In genomic region chr7:5016057-5016456, GRCm38 (mm10) we compare ENCODE assay signal across 8 mouse cellular contexts. TPM values are rescaled to one million over a fixed set of nuclear protein-coding genes. Genes with fewer than 3 reads are reported as not detected.
A peak's percentile ranks its signal among the peaks of the same experiment; 100 is the strongest.
DNase-seq lines count a peak whose midpoint lies in the region; ATAC-seq and TF ChIP-seq lines count a peak whose summit lies in the region.

No protein-coding gene starts in this region.

- no peak for TF ChIP-seq EP300 in lung, postnatal 0 days (IDR thresholded peaks at IDR 0.05)

- WGBS in cerebellum, adult 2 months, result 61% methylated on average over 3 of the region's 3 CpGs
- 46% methylated on average over 3 of the region's 3 CpGs for WGBS in lung, postnatal 0 days
- WGBS in limb, embryonic 13.5 days, result 59% methylated on average over 3 of the region's 3 CpGs
- 59% methylated on average over 3 of the region's 3 CpGs for WGBS in stomach, embryonic 14.5 days

- peak overlapping the region; percentile 84 for H3K4me3 ChIP-seq in cerebellum, adult 2 months (replicated peaks; ENCODE audit: insufficient read depth, low read depth, low read length)
- peak overlapping the region; percentile 61 for H3K4me3 ChIP-seq in lung, postnatal 0 days (ENCODE audit: low read depth, low read length)
- peak overlapping the region; percentile 68 for H3K4me3 ChIP-seq in limb, embryonic 13.5 days
- H3K4me3 ChIP-seq in stomach, embryonic 14.5 days (ENCODE audit: low read depth, low read length), result peak overlapping the region; percentile 63

- H3K4me1 ChIP-seq in cerebellum, adult 2 months (ENCODE audit: control insufficient read depth, insufficient read depth, low read length), result no peaks in the 10 kb centered on the region
- H3K4me1 ChIP-seq in lung, postnatal 0 days (ENCODE audit: insufficient read depth, low read depth, low read length), result 0 out of 2 replicates have a peak, but pooled peaks cover 1% of the 10 kb centered on the region
- H3K4me1 ChIP-seq in limb, embryonic 13.5 days, result peaks cover 17% of the 10 kb centered on the region
- H3K4me1 ChIP-seq in stomach, embryonic 14.5 days (ENCODE audit: control insufficient read depth, insufficient read depth, low read length), result peaks cover 10% of the 10 kb centered on the region

- no peak for DNase-seq in cerebellum, adult 2 months
- DNase-seq in cerebellum, postnatal 14 days, result no peak
- DNase-seq in lung, postnatal 0 days (ENCODE audit: low spot score), result peak; percentile 63
- no peak for DNase-seq in lung, postnatal 36 days
- DNase-seq in cerebellum, postnatal 25 days, result no peak
- no peak for DNase-seq in spleen, postnatal 10 days (ENCODE audit: low spot score in 2 of 2)

- H3K9me3 ChIP-seq in lung, postnatal 0 days (ENCODE audit: low read length), result no peaks in the 10 kb centered on the region
- no peaks in the 10 kb centered on the region for H3K9me3 ChIP-seq in limb, embryonic 13.5 days
- no peaks in the 10 kb centered on the region for H3K9me3 ChIP-seq in stomach, embryonic 14.5 days (ENCODE audit: control insufficient read depth, low read depth, low read length)

- TF ChIP-seq CTCF in cerebellum, adult 2 months (IDR thresholded peaks at IDR 0.05; ENCODE audit: borderline replicate concordance, insufficient read depth, low read depth, low read length), result no peak
- TF ChIP-seq CTCF in lung, postnatal 0 days (IDR thresholded peaks at IDR 0.05), result no peak

- no peak for TF ChIP-seq POLR2A in cerebellum, adult 2 months (IDR thresholded peaks at IDR 0.05; ENCODE audit: borderline replicate concordance, insufficient read depth, low read length)

- no peaks in the 10 kb centered on the region for H3K27me3 ChIP-seq in cerebellum, adult 2 months (ENCODE audit: control insufficient read depth, insufficient read depth, low read length)
- no peaks in the 10 kb centered on the region for H3K27me3 ChIP-seq in lung, postnatal 0 days (replicated peaks; ENCODE audit: insufficient read depth, low read length)
- H3K27me3 ChIP-seq in limb, embryonic 13.5 days, result no peaks in the 10 kb centered on the region
- H3K27me3 ChIP-seq in stomach, embryonic 14.5 days (ENCODE audit: control insufficient read depth, insufficient read depth, low read length), result no peaks in the 10 kb centered on the region

- peak overlapping the region; percentile 39; the same call in 1 of the 2 replicates for H3K27ac ChIP-seq in cerebellum, adult 2 months (ENCODE audit: insufficient read depth, low read length)
- peak overlapping the region; percentile 97 for H3K27ac ChIP-seq in lung, postnatal 0 days (ENCODE audit: low read length)
- peak overlapping the region; percentile 99 for H3K27ac ChIP-seq in limb, embryonic 13.5 days
- peak overlapping the region; percentile 99 for H3K27ac ChIP-seq in stomach, embryonic 14.5 days (ENCODE audit: low read length)

- H3K36me3 ChIP-seq in lung, postnatal 0 days (ENCODE audit: insufficient read depth, low read length), result peaks cover 6% of the 10 kb centered on the region
- peaks cover 37% of the 10 kb centered on the region for H3K36me3 ChIP-seq in limb, embryonic 13.5 days
- peaks cover 21% of the 10 kb centered on the region for H3K36me3 ChIP-seq in stomach, embryonic 14.5 days (ENCODE audit: control insufficient read depth, insufficient read depth, low read length)

- ATAC-seq in lung, postnatal 0 days, result no peak
- ATAC-seq in limb, embryonic 13.5 days (ENCODE audit: low FRiP score, low read depth), result no peak
- no peak for ATAC-seq in stomach, embryonic 14.5 days (ENCODE audit: insufficient number of reproducible peaks, insufficient read depth, low FRiP score, low read depth)

- peak overlapping the region; percentile 68 for H3K4me2 ChIP-seq in lung, postnatal 0 days (replicated peaks; ENCODE audit: low read depth, low read length)
- H3K4me2 ChIP-seq in limb, embryonic 13.5 days (replicated peaks), result peak overlapping the region; percentile 70
- H3K4me2 ChIP-seq in stomach, embryonic 14.5 days (replicated peaks; ENCODE audit: low read depth, low read length), result peak overlapping the region; percentile 49

- peak overlapping the region; percentile 69 for H3K9ac ChIP-seq in lung, postnatal 0 days (replicated peaks; ENCODE audit: low read depth)
- peak overlapping the region; percentile 65 for H3K9ac ChIP-seq in limb, embryonic 13.5 days
- peak overlapping the region; percentile 53 for H3K9ac ChIP-seq in stomach, embryonic 14.5 days (replicated peaks; ENCODE audit: low read depth, low read length)

RNA-seq across cellular contexts. Expression of gene Gm44973, which starts 0.8 kb away (rescaled TPM):
- not detected in 2 replicates for polyA plus RNA-seq in cerebellum, adult 2 months (2012; rRNA removed)
- polyA plus RNA-seq in lung, postnatal 0 days (2015; fragmentation: Nextera tagmentation; extraction: Ambion mirVana), result 2.1 and 4.4 TPM in 2 replicates
- 0.42 and 2.1 TPM in 2 replicates for polyA plus RNA-seq in limb, embryonic 13.5 days (2015; fragmentation: Nextera tagmentation; extraction: Ambion mirVana)
- 1.2 and 3.3 TPM in 2 replicates for polyA plus RNA-seq in stomach, embryonic 14.5 days (2014; fragmentation: Nextera tagmentation; extraction: Ambion mirVana)

RNA-seq across cellular contexts. Expression of gene Fiz1, which starts 1.6 kb away (rescaled TPM):
- polyA plus RNA-seq in cerebellum, adult 2 months (2012; rRNA removed), result 28.2 and 29.8 TPM in 2 replicates
- polyA plus RNA-seq in lung, postnatal 0 days (2015; fragmentation: Nextera tagmentation; extraction: Ambion mirVana), result 20.5 and 20.8 TPM in 2 replicates
- polyA plus RNA-seq in limb, embryonic 13.5 days (2015; fragmentation: Nextera tagmentation; extraction: Ambion mirVana), result 44.7 and 48.6 TPM in 2 replicates
- polyA plus RNA-seq in stomach, embryonic 14.5 days (2014; fragmentation: Nextera tagmentation; extraction: Ambion mirVana), result 33.0 and 35.7 TPM in 2 replicates

RNA-seq across cellular contexts. Expression of gene Zfp524, which starts 1.8 kb away (rescaled TPM):
- polyA plus RNA-seq in cerebellum, adult 2 months (2012; rRNA removed), result 14.4 and 14.9 TPM in 2 replicates
- 22.4 and 24.6 TPM in 2 replicates for polyA plus RNA-seq in lung, postnatal 0 days (2015; fragmentation: Nextera tagmentation; extraction: Ambion mirVana)
- polyA plus RNA-seq in limb, embryonic 13.5 days (2015; fragmentation: Nextera tagmentation; extraction: Ambion mirVana), result 9.1 and 10.7 TPM in 2 replicates
- polyA plus RNA-seq in stomach, embryonic 14.5 days (2014; fragmentation: Nextera tagmentation; extraction: Ambion mirVana), result 14.1 and 18.0 TPM in 2 replicates

RNA-seq across cellular contexts. Expression of gene Zfp865, which starts 4.1 kb away (rescaled TPM):
- polyA plus RNA-seq in cerebellum, adult 2 months (2012; rRNA removed), result 30.3 and 33.3 TPM in 2 replicates
- polyA plus RNA-seq in lung, postnatal 0 days (2015; fragmentation: Nextera tagmentation; extraction: Ambion mirVana), result 3.4 and 3.8 TPM in 2 replicates
- 6.0 and 8.1 TPM in 2 replicates for polyA plus RNA-seq in limb, embryonic 13.5 days (2015; fragmentation: Nextera tagmentation; extraction: Ambion mirVana)
- polyA plus RNA-seq in stomach, embryonic 14.5 days (2014; fragmentation: Nextera tagmentation; extraction: Ambion mirVana), result 8.9 and 9.1 TPM in 2 replicates

RNA-seq across cellular contexts. Expression of gene Ccdc106, which starts 4.3 kb away (rescaled TPM):
- polyA plus RNA-seq in cerebellum, adult 2 months (2012; rRNA removed), result 42.4 and 46.7 TPM in 2 replicates
- polyA plus RNA-seq in lung, postnatal 0 days (2015; fragmentation: Nextera tagmentation; extraction: Ambion mirVana), result 0.42 and 1.2 TPM in 2 replicates
- 44.9 and 47.8 TPM in 2 replicates for polyA plus RNA-seq in limb, embryonic 13.5 days (2015; fragmentation: Nextera tagmentation; extraction: Ambion mirVana)
- 22.4 and 25.0 TPM in 2 replicates for polyA plus RNA-seq in stomach, embryonic 14.5 days (2014; fragmentation: Nextera tagmentation; extraction: Ambion mirVana)

Comparison
In these comparisons a context has a peak if more than half of its experiments do, and no peak if none do; other contexts are left out.
1. H3K27ac ChIP-seq: peak in every context shown above with its lines; median percentile 99 in limb, embryonic 13.5 days; 99 in stomach, embryonic 14.5 days; 97 in lung, postnatal 0 days; 39 in cerebellum, adult 2 months.